Mouse (Mus musculus) cerebellum, adult 9-10 months (tissue): Measurements from ENCODE around the gene Phb.
A peak's percentile ranks its signal among the peaks of the same experiment; 100 is the strongest.
"Not testable (repeated sequence)": the region's sequence is repeated elsewhere in the genome, so short reads cannot be mapped to it uniquely, and the experiment has no call there.

Source experiments
- DNase-seq: peaks from one replicate; pipeline ENCODE4 v3.0.0; 2022

Phb gene

DNA sequence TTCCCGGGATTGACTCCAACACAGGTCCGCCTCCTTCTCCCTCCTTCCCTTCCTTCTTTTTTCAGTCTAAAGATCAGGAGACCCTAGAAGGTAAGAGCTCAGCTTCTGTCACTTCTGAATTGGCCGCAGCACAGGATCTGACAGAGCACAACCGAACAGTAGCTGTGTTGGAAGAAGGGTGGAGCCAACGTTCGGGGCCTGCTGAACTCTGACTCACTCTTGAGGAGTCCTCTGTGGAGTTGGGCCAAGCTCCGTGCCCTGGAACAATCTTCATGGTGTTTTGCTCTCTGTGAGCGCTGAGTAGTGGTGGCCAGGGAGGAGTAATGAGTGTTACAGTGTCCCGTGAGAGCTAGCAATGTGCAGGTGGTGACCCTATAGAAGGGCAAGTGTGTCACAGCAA lies 15.8 kb upstream of the Phb start:
- DNase-seq, result no peak

DNA sequence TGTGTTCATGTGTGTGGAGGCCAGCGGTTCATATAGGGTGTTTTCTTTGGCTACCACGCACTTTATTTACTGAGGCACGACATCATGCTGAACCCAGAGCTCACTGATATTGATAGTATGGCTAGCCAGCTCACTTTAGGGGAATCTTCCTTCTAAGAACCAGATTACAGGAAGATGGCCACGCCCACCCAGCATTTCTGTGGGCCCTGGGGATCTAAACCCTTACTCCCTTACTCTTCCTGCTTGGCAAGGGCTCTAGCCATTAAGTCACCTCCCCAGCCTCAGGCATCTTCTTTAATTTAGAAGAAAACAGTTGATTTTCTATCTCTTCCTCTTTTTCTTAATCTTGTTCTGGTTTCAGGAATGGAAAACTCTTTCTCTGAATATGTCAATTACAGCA lies 9.3 kb upstream of the Phb start:
- DNase-seq, result no peak

DNA sequence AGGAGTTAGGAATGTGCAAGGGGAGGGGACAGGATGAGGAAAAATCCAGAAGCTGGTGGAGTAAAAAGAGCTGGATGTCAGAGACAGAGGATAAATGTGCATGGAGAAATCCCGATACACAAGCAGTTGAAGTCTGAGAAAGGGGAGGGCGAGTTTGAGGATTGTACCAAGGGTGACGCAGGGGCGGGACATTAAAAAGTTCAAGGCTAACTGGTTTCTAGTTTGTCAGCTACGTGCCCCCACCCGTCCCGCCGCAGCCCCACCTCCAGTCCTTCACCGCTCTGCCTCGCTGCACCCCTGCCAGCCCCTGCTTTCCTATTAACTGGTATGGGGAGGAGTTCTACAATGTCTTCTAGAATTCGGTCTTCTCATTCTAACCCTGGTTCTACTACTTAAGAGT lies 420 bp downstream of the Phb start:
- no peak for DNase-seq

- DNase-seq, result not testable (repeated sequence)
Measured at GRCm38 (mm10) chr11:95668086-95668485, 1.3 kb downstream of the Phb start.

- no peak for DNase-seq
Measured at GRCm38 (mm10) chr11:95675498-95675897, 8.7 kb downstream of the Phb start.

- DNase-seq, result no peak
Measured at GRCm38 (mm10) chr11:95676307-95676706, 9.6 kb downstream of the Phb start.

GRCm38 (mm10) chr11:95677925-95678701 lies 11.4 kb downstream of the Phb start:
- DNase-seq, result no peak

DNA sequence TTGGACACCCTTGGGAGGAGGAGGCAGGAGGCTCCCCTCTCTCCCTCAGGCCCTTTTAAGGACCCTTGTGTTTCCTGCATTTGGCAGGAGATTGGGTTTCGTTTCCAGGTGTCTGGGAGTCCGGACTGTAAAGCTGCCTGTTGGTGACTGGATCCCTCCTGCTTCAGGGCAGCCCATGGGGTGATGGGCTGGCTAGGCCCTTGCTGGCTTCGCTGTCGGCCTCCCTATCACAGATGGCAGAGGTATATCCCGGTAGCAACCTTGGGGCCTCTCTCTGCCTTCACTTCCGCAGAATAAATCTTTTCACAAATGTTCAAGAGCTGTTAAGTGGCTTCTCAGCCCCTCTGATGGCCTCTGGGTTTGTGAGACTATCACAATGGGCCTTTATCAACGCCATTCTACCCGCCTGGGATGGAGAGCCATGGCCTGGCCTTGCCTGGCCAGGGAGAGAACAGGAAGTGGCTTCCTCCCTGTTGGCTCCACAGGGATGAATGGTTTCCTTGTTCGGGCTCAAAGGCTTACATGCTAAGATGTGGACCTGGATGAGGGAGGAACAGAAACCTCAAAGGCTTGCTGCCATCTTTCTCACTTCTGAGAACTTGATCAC lies 15.3 kb downstream of the Phb start:
- DNase-seq, result no peak

GRCm38 (mm10) chr11:95682946-95683345 lies 16.2 kb downstream of the Phb start:
- DNase-seq, result no peak

GRCm38 (mm10) chr11:95686031-95686430 lies 19.3 kb downstream of the Phb start:
- peak; percentile 83 for DNase-seq

DNA sequence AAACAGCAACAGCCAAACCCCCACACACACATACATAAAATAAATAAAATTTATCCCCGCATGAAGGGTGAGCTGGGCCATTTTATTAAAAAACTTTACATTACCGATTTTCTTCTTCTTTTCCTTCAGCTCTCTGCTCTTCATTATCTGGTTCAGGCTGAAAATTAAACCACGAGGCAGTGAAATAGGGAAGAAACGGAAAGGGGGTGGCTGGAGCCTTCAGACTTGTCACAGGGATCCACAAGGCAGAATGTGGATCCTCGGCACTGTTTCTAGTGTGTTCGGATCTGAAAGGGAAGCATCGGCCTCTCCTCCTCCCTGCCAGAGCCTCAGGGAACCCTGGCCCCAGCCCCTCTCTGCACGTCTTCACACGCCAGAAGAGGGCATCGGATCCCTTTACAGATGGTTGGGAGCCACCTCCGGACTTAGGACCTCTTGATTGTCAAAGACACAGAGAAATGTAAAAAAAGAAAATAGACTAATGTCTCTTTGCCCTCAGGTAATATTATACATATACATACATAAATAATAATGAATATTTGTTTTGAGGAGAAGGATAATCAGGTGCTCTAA lies 20.4 kb downstream of the Phb start:
- no peak for DNase-seq

DNA sequence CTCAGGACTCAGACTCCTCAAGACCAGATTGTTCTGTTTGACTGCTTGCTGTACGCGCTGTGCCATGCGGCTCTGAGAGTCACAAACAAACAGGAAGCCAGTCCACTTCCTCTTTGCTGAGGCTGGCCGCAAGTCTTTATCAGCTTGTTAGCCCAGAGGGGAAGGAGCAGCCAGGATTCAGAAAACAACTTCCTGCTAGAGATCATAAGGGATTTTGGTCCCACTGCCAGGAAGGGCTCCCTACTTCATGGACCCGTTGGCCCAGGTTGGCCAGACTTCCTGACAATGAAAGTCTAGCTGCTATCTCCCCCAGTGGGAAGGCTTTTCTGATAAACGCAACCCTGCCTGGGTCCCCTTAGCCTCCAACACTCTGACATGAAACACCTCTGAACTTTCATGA lies 21.8 kb downstream of the Phb start:
- DNase-seq, result no peak

- no peak for DNase-seq
Measured at GRCm38 (mm10) chr11:95688981-95689380, 22.2 kb downstream of the Phb start.

DNA sequence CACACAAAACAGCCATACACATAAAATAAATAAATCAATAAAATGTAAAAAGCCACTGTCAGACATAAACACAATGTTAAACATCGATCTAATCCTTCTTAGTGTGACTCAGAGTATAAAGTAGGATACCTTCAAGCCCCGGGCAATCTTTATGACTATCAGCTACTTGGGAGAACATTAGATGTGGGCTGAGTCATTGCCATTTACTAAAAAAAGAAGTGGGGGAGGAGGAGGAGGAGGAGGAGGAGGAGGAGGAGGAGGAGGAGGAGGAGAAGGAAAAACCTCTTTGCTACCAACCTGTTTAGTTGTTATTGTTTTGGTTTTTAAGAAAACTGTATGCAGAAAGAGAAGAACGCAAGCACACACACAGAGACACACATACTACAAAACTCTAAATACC lies 22.8 kb downstream of the Phb start:
- DNase-seq, result no peak

GRCm38 (mm10) chr11:95698541-95698940 lies 31.8 kb downstream of the Phb start:
- DNase-seq, result no peak

DNA sequence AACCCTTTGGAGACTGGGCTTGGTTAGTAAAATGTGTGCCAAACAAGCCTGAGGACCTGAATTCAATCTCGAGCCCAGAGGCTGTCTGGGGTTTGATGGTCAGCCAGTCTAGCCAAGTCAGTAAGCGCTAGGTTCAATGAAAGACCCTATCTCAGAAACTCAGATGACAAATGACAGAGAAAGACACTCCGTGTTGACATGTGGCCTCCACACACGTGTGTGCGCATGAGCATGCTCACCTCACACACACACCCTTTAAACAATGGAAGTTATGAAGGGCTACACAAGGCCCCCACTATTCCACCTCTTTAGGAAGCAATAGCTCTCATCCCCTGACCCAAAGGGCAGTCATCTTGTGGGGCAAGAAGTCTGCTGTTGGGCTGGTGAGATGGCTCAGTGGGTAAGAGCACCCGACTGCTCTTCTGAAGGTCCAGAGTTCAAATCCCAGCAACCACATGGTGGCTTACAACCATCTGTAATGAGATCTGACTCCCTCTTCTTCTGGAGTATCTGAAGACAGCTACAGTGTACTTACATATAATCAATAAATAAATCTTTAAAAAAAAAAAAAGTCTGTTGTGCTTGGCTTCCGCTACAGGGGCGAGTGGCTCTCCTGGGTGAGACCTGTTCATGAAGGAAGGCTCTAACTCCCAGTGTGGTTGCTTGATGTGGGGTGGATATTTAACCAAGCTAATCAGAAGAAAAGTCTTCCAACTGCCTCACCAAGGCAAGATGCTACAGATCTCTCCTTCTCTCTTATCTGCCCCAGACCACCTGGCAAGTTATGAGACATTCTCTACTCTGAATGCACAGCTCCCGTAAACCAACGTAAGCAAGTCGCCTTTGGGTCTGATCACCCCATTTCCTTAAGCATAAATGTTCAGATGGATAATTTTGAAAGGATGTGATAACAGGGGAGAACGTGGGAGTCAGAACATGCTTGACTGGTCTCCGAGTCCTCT lies 34.3 kb downstream of the Phb start:
- no peak for DNase-seq

GRCm38 (mm10) chr11:95704032-95704969 lies 37.5 kb downstream of the Phb start:
- no peak for DNase-seq

GRCm38 (mm10) chr11:95704970-95705330 lies 38.2 kb downstream of the Phb start:
- no peak for DNase-seq

GRCm38 (mm10) chr11:95709534-95710040 lies 42.8 kb downstream of the Phb start:
- no peak for DNase-seq

DNA sequence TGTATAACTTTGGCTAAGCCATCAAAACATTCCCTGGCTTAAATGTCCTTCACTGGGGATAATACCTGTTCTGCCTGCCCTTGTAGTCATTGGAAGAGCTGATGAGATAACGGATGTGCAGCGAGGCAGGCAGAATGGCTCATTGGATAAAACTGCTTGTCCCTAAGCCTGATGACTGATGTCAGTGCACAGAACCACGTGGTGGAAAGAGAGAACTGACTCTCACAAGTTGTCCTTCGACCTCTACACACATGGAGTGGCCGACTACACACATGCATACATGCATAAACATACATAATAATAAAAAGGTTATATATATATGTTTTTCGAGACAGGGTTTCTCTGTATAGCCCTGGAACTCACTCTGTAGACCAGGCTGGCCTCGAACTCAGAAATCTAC lies 43.7 kb downstream of the Phb start:
- DNase-seq, result peak; percentile 32

DNA sequence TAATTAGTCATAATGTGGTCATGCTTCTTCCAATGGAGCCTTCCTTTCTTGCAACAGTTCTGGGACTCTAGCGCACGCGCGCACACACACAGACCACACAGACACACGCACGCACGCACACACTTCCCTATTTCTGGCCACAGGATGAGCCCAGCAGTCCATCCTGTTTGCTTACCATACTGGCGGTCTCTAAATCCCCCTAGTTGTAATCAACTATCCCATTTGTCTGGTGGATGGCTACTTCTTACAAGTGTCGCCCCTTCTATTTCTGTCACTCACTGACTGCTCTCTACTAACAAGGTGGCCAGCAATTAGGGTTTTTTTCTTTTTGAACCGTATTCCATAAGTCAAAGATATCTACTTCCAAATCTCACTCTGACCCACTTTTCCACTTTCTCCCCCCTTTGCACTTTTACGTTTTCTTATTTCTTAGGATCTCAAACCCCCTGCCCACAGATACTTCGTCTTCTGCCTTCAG lies 45.4 kb downstream of the Phb start:
- no peak for DNase-seq
